Comparison of ENCODE assay signal across 8 mouse cellular contexts in the genomic region with DNA sequence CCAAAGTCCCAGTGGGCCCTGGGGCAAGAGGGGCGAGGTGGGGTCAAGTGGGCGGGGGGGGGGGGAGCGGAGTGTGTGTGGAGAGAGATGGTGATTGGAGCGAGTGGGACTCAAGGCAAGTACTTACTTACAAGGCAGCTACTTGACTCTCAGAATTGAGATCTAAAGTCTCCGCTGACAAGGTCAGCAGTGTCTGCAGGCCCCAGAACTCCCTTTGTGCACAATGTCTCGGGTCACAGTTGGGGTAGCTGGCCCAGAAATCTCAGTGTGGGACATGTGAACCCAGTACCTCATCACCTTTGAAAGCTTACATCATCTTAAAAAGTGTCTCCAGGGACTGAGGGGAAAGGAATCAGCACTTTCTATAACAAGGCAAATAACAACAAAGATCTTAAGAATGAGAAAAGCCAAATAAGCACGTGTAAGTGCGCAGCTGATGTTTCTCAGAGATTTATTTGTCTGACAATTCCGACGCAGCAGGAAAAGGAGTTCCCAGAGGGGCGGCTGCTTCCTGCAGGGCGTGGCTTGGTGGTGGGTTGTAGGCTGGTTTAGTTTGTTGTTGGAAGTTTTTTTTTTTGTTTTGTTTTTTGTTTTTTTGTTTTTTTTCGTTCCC.
DNase-seq lines count a peak whose midpoint lies in the region; ATAC-seq and TF ChIP-seq lines count a peak whose summit lies in the region.

No protein-coding gene starts in this region.

- no peak overlapping the region; the same call in 1 of the 2 replicates for H3K27ac ChIP-seq in heart, adult 2 months

- intact Hi-C loops in heart, adult 2 months (cut with DNase I), result no loop called here

- H3K36me3 ChIP-seq in heart, adult 2 months (ENCODE audit: control insufficient read depth, insufficient read depth, low read length), result no peaks in the 10 kb centered on the region; the same call in 1 of the 2 replicates

- no peak for ATAC-seq in megakaryocyte progenitor cell, adult 5-6 weeks (replicated peaks; ENCODE audit: poor library complexity)

- no peaks in the 10 kb centered on the region for H3K79me2 ChIP-seq in heart, adult 2 months (replicated peaks; ENCODE audit: control insufficient read depth, insufficient read depth, low read length)

- peak; percentile 59 for DNase-seq in embryo, embryonic 10 days (ENCODE audit: low spot score)
- DNase-seq in heart, adult 2 months, result peak; percentile 44 to 53
- DNase-seq in kidney, adult 9 months, result peak; percentile 40
- peak; percentile 51 for DNase-seq in lung, postnatal 36 days
- no peak for DNase-seq in spleen, adult 18-20 months
- no peak for DNase-seq in thymus, postnatal 14 days
- DNase-seq in yolk sac, embryonic 10.5 days (ENCODE audit: low spot score), result no peak

- no peak overlapping the region; the same call in 1 of the 2 replicates for H3K4me3 ChIP-seq in heart, adult 2 months

- TF ChIP-seq EP300 in heart, adult 2 months (IDR thresholded peaks at IDR 0.05; ENCODE audit: insufficient read depth, low read depth, low read length), result no peak

- H3K4me1 ChIP-seq in heart, adult 2 months (ENCODE audit: control insufficient read depth, insufficient read depth, low read length), result peaks cover 1% of the 10 kb centered on the region; the same call in 1 of the 2 replicates

- no peak overlapping the region for H3K9ac ChIP-seq in heart, adult 2 months (ENCODE audit: low read depth, low read length)

- no peak for TF ChIP-seq CTCF in heart, adult 2 months (IDR thresholded peaks at IDR 0.05)

- H3K27me3 ChIP-seq in heart, adult 2 months (ENCODE audit: control insufficient read depth, insufficient read depth, low read length), result no peaks in the 10 kb centered on the region

- 41% methylated on average over 13 of the region's 13 CpGs for WGBS in heart, adult 2 months

- no peak for TF ChIP-seq POLR2A in heart, adult 2 months (IDR thresholded peaks at IDR 0.05; ENCODE audit: insufficient read depth, low read depth, low read length)

Comparison
In these comparisons a context has a peak if more than half of its experiments do, and no peak if none do; other contexts are left out.
1. DNase-seq: peak in embryo, embryonic 10 days (single experiment), heart, adult 2 months (2 of 2), kidney, adult 9 months (single experiment) and lung, postnatal 36 days (single experiment); none in spleen, adult 18-20 months (0 of 2), thymus, postnatal 14 days (single experiment) and yolk sac, embryonic 10.5 days (single experiment).